Mouse (Mus musculus): ENCODE results near the gene F2r. TPM values are rescaled to one million over a fixed set of nuclear protein-coding genes. Genes with fewer than 3 reads are reported as not detected.

The F2r gene
- total RNA-seq, 2 experiments from 2014 or later: 4.9 to 5.6 TPM

DNA sequence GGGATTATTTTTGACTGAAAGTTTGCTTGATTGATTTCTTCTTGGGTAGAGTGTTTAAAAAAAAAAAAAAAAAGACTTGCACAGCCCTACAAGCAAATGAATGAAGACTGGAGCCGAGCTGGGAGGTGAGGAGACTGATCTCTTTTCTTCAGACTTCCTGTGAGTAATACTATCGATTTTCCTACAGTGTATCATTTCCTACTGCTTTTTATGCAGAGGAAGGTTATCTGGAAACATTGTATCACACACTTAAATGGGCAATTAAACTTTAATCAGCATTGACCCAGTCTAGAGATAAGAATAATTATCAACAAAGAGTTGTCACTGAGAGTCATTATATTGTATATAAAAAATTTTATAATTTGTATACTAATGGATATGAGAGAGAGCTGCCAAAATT is 12.5 kb upstream of the F2r start:
- DNase-seq: no peak

DNA sequence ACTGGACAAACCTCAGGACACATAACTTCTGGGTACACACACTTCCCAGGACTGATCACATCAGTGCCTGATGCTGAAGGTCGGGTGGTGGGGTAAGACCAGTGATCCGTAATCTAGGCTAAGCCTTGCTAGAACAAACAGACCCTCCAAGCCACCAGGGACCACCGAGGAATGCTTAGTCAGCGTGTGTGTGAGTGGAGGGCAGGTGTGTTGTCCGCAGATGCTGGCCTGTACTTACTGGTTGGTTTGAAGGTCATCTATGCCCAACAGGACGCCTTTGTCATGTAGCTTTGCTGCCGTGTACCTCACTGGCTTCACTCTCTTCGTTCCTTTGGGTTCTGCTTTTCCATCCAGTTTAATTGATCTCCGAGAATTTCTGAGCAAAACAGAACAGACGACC is 11.5 kb upstream of the F2r start:
- DNase-seq: no peak

DNA sequence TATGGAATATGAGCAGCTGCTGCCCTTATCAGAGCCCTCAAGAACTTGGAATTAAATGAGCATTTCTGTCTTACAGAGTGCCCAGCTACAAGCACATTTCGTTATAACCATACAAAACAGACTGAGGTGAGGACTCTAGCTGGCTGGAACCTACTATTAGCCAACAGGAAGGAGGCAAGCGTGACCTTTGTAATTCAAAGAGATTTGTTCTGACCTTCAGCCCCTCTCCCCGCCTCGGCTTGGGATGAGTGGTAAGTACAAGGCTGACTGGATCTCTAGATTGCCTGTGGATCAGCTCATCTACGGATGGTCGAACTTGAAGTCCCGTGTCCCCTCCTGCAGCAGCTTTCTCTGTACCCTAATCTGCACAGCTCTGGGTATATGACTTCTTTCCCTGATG is 8.4 kb upstream of the F2r start:
- no peak for DNase-seq

DNA sequence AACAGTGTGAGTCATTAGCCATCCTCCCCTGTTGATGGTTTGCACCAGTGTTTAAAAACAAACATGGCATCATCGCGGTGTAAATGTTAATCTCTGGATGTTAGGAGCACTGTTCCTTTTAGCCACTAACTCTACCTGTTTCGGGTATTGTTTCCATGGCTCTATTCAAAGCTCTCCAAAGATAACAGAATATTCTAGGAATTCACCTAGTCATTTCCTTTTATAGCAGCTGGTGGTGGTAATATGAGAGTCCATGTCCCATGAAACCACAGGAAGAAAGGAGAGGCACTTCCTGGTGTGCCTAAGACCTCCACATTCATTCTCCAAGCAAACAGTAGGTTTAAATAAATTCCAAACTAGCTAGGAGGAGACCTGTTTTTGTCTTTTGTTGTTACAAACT is 4.8 kb upstream of the F2r start:
- no peak for DNase-seq

DNA sequence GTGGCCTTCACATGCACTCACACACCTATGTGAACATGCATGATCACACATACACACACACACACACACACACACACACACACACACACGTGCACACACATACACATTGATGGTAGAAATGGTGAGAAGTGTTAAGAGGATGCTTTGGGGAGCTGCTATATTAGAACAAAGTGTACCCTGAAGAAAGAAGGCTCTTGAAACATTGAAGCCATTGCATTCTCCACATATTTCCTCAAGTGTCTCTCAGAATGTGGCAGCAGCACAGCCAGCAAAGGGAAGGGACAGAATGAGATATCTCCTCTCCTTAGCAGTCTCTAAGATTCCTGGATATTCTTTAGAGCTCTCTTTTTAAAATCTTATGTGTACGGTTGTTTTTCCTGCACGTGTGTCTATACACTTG is 3.3 kb upstream of the F2r start:
- no peak for DNase-seq

DNA sequence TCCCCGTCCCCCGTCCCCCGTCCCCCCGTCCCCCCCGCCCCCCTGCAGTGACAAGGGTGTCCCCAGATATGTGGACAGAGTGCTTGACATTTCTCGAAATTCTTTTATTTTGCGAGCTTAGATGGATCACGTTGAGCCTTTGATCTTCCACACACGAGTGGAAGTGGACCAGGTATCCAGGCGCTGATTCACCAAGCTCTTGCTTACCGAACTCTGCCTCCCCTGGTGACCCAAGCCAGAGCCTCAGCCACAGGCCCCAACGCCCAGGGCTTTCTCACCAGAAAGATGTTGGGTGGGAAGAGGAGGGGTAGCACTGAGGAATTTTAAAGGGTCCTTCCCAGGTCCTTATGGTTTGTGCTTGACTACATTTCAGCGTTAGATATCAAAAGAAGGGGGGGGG is 572 bp upstream of the F2r start:
- DNase-seq: no peak

DNA sequence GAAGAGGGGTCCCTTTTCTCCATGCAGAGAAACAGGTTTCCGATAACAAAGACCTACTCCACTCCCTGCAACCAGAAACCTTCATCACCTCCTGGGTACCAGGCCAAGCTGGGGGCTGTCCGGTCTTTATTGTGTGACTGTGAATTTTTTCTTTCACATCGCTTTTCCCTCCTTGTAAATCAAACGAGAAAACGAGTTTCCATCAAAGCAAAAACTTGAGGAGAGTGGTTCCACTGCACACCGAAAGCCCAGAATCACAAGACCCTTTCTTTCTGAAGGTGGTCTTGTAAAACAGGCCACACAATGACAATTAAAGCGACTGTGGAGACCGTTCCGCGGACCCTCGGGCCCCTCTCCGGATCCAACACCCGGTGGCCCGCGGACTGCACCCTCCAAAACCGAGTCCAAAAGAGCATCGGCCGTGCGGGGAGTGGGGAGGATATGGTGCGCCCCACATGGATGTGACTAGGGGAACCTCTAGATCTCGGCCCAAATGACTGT is 566 bp downstream of the F2r start:
- DNase-seq: no peak

DNA sequence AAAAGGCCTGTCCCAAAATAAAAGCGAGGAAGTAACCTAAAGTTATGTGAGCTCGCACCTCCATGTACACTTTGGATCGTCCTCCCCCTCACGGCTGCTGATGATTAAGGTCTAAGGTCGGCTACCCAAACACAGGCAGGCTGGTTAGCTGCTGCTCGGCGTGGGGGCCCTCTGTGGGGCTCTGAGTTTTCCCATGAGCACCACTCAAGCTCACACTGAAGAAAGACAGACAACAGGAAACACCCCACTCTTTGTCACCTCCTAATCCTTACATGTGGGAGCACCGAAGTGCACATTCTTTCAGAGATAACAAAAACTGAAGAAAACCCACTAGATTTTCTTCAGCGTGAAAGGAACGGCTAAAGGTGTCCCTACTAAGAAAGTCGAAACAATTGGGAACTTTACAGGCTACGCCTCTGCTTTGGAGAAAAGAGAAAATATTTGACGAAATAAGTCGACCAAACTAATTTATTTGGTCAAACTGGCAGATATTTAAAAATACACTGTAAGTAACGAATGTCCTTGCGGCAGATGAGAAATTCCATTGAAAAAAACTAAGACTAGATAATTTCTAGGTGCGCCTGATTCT is 1.1 kb downstream of the F2r start:
- no peak for DNase-seq

DNA sequence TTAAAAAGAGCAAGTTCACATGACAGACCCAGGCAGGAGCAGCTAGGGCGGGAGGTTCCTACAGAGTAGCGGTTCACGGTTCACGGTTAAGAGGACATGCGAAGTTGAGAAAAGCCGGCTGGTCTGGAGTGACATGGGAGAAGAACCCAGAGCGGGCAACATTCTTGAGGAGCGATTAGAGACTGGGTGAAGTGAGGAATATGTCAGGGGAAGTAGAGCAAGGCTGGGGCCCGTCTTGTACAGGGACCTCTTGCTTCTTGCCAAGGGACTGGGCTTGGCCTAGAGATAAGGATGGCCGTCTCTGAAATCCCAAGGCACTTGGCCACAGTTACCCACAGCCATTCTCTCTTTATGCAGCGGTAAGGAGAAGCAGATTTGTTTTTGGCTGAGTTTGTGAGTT is 1.8 kb downstream of the F2r start:
- no peak for DNase-seq

DNA sequence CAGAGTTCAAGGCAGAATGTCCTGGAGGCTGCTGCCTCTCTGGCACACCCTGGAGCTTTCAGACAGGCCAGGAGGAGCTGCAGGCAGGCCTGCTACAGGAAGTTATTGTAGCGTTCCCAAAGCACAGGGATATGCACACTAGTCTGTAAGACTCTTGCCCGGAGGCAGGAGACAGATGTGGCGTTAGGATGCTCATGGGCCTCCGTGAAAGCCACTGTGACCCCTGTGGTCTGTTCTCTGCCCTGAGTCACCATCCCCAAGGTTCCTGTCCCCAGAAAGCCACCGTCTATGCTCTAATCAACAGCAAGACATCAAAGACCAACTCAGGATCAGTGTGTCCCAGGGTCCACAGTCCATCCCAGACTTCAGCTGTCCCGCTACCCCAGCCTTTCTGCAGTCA is 3.5 kb downstream of the F2r start:
- no peak for DNase-seq

DNA sequence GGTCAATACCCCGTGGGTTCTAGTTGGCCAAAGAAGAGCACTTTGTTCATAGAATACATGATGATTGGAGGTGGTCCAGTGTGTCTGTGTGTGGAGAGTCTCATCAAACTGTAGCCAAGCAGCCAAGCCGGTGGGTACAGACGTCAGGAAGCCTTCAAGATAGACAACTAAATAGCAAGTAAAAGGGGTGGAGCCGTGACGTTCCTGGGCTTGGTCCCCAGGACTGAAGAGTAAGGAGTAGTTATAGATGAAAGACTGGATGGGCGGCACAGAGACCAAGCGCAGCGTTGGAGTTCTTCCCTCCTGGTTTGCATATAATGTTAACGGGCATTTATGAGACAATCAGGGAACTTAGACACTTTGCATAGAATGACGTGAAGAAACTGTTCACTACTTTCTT is 6.0 kb downstream of the F2r start:
- no peak for DNase-seq

DNA sequence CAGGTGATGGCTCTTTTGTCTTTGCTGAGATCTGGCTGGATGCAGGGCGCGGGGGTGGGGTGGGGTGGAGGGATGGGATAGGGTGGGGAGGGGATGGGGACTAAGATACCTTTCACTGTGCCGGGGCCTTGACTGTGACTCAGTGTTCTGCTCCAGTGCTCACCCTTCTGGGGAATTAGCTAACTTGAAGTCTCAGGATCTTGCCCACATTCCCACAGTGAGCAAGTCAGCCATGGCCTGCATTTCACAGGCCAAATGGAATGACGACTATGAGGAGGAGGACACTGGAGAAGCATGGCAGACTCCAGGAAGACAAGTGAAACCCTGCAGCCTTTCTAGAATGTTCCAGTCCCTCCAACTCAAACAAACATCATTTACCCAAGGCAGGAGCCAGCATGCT is 6.5 kb downstream of the F2r start:
- DNase-seq: no peak

DNA sequence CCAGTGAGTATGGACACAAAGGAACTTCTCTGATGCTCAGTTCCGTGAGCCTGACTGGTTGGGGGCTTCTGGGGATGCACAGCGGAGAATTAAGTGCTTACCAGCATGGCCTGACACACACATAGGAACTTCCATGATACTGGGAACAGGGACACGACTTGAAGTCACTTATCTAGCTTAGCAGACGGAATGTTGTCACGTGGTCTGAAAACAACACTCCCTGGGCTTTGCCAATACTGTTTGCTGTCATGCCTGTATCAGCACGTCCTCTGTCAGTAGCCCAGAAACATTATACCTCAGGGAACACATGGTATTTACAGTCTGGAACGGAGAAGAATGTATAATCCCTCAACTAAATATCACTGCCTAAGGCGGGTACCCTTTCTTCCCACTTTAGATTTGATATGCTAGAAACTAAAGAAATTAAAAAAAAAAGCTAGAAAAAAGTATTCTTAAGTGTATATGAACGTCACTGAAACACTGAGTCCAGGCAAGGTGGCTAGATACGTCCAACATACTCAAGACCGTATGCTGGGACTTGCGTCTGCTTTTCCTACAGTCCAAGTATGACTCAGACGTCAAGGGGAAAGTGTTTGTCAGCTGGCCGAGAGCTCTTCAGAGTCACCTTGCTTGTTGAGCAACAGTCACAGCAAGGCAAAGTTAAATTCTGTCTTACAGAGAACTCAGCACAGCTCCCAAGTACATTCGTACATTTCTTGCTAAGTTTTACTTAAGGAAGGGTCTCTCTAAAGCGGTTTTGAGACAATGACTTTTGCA is 7.3 kb downstream of the F2r start:
- no peak for DNase-seq

DNA sequence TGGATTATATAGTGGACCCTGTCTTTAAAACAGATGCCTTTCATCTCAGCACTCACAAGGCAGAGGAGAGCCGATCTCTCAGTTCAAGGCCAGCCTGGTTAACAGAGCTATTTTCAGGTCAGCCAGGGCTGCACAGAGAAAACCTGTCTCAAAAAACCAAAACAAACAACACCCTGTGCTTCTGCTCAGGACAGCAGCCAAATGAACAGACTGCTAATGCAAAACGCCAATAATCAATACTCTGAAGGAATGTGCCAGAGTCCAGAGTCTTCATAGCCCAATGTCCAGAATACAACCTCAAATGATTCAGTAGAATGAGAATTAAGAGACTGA is 9.2 kb downstream of the F2r start:
- DNase-seq: no peak

DNA sequence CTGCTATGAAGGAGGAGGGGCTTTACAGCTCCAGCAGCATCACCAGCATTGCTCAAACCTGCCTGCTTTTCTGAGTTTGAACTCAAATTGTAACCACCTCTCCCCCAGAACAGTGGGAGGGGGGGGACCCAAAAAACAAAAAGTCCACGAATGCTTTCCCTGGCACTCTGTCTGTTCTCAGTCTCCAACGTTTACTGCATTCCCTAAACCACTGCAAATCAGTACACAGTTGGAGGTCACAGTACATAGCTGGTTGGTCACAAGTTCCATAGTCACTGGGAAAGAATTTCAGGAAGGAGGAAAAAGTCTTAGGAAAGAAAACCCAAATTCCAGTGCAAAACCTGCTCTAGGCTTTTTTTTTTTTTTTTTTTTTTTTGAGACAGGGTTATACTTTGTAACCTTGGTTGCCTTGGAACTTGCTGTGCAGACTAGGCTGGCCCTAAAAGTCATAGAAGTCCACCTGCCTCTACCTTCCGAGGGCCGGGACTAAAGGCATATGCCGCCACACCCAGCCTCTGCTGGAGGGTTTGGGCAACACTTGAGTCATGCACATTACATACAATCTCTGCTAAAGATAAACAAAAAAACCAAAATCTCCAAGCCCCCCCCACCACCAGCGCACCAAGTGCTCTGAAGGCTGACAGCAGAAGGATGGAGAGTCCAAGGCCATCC is 9.7 kb downstream of the F2r start:
- no peak for DNase-seq

DNA sequence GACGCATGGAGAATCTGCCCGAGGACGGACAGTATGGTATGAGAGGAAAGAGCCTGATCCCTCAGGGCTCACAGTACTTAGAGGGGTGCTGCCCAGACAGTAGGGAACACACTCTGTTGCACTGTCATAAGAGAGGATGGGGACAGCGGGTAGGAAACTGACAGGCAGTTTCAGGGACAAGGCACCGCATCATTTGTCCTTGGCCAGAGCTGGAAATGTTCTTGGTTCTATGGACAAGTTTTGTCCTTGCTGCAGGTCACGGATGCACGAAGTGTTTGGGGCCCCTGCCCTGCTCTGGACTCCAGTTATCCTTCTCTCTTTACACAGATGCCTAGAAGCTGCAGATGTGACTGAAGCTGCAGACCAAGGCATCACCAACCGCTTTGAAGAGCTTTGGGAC is 11.3 kb downstream of the F2r start:
- no peak for DNase-seq

DNA sequence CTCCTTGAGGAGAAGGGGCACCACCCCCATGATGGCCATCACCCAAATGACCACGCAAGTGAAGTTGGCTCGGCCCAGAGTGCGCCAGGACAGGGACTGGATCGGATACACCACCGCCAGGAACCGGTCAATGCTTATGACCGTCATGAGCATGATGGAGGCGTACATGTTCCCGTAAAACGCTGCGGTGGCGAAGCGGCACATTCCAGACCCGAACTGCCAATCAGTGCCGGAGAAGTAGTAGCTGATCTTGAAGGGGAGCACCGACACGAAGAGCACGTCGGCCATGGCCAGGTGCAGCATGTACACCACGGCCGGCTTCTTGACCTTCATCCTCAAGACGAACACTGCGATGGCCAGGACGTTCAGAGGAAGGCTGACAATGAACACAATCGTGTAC is 14.0 kb downstream of the F2r start:
- DNase-seq: no peak

DNA sequence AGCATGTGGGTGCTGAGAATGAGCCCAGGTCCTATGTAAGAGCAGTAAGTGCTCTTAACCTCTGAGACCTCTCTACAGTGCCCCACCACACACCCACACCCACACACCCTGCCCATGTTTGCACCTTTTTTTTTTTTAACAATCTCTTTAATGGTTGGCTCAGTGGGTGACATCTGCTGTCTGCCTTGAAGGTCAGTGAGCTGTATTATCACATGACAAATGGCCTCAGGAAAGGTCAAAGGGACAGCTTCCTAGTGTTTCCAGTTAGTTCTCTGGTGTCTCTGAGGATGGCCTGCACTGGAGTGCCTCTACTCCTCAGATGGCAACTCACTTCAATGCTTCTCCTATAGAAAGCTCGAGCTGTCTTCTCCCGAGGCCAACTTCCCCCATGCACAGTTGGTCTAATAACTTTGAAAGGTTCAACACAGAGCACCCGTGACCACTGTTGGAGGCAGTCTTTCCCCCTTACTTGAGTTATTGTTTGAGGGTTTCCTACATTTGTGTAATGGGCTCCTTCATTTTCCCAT is 18.4 kb downstream of the F2r start:
- no peak for DNase-seq

DNA sequence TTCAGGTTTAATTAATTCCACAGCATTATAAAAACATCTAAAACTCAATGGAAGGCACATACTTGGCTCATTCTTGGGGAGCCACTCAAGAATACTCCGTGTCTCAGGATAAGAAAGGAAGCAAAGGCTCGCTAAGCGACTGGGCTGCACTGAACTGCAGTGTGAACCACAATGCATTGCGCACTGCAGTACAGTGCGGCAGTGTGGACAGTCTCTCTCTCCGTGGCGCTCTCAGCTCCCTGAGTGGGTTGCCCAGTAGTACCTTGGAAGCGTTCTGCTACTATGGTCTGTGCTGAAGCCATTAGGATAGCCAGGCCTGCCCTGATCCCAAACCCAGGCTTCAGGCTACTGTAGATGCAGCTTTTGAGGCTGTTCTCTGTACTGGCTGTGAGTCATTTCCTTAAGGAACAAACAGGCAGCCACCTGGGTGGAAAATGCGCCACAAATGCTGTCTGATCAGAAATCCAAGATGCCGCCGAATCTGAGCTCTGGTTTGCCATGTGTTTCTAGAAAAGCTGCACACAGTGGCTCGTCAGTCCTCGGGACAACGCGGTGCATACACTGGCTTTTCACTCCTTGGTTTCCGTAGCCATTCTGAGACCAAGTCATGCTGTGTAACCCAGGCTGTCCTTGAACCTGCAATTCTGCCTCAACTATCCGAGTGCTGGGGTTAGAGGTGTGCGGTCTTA is 19.9 kb downstream of the F2r start:
- DNase-seq: no peak

DNA sequence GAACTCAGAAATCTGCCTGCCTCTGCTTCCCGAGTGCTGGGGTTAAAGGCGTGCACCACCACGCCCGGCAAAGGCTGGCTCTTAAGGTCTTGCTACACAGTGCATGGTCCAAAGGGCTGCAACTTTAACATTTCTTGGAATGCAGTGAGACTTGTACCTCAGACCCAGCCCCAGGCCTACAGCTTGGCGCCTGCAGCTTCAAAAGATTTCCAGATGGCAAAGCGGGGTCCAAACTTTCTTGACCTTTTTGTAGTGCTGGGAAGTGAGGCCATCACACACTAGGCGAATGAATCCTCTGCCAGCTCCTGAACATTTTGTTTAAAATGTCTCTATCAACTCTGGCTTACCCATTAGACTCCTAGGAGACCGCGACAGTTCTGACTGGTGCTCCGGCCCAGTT is 20.7 kb downstream of the F2r start:
- no peak for DNase-seq

DNA sequence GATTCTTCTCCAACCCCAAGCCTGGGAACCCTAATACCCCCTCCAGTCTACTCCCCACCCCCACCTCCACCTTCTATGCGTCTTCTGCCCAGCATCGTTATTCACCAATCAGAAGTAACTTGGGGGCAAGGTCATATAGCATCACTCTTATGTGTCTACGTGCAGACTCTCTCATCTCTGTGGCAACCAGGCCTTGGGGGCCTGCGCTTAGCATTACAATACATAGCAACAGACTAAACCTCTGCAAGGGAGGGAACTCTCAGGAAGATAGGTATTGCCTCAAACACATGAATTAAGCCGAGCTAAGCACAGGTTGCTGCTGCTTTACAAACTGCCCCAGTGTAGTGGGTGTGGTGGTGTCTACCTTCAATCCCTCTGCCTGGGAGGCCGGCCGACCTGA is 21.6 kb downstream of the F2r start:
- DNase-seq: no peak

DNA sequence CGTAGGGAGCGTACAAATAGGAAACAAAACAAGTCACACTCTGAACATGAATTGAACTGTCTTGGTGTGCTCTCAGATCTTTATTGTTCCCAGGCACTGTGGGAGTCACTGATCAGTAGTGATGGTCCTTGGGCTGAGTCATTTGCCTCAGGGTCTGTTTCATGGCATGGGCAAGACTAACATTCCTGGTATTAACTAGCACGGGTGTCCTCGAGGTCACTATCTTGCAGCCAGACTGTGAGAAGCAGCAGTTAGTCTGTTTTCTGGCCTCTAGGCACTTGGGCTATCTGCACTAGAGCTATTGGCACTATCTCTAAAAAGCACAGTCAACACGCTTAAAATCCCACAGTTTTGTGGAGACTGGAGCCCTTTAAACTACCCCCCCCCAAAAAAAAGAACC is 22.4 kb downstream of the F2r start:
- no peak for DNase-seq

DNA sequence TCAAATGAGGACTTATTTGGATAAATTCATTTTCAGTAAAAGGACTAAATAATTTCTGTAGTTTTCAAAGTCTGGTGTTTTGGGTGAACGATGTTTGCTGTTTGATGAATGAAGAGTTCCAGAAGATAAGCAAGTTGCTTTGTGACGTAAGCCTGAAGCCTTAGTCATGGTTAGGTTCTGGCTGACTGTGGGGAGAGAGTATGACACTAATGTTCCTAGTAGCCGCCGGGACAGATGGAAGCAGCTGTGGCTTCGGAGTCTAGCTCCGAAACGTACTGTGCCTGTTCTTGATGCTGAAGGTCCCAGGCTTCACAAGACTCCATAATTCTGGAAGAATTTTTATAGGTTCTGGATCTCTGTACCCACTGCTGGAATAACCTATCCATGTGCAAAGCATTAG is 22.9 kb downstream of the F2r start:
- DNase-seq: no peak

Measured in layer of hippocampus, postnatal 36 days (tissue).